Mouse (Mus musculus) liver (tissue): ENCODE data around the gene Mthfd1.
A peak's percentile ranks its signal among the peaks of the same experiment; 100 is the strongest.

Source experiments
- DNase-seq: peaks from one replicate; pipeline ENCODE4 v3.0.0-alpha.2; 2020; ENCODE audit warnings: mixed read lengths

Mthfd1 gene

DNA sequence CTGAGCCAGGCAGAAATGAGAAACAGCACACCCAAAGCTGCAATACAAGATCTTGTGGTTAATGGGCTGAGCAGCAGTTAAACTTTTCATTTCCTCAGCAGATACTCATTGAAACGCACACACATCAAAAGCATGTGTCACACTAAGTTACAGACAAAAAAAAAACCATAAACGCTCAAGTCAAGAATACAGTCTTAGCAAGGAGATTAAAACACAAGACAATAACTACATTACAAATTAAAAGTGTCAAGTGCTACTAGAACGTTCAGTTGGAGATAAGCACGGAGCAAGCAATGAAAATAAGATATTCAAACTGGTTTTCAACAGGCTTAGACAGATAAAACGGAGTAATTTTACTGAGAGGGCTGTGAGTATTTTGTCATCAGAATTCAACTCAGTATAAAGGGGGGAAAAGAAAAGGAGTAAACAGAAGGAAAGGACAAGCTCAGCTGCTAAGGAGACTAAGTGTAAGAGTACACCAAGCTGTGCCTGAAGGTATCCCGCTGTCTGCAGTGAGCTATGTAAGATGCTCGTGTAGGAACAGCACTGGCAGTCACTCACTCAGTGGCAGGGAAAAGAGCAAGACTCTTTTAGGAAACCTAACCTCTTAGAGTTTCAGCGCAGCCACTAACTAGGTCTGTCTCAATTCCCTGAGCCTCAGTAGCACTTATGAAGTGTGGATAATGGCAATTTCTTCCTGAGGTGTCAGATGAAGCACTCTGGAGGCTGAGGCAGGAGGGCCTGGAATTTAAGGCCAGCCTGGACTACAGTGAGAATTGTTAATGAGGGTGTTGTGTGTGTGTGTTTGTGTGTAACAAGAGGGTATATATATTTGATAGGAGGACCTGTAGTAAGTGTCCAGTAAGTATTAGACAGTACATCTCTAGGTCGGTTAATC, 106.6 kb downstream of the Mthfd1 start:
- no peak for DNase-seq

DNA sequence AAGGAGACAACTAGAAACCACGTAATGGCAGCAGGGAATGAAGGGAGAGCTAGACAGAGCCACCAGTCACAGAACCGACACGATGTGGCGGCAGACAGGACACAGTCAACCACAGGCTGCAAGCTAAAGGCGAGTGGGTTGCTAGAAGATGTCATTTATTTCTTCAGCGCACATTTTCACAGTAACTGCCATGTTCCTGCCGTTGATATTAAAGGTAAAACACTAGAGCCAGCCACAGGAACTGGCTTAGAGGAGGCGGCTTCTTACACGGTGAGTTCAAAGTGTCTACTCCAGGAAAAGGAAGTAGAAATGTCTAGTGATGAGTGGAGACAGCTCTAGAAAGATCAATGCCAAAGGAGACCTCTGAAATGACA, 107.2 kb downstream of the Mthfd1 start:
- no peak for DNase-seq

DNA sequence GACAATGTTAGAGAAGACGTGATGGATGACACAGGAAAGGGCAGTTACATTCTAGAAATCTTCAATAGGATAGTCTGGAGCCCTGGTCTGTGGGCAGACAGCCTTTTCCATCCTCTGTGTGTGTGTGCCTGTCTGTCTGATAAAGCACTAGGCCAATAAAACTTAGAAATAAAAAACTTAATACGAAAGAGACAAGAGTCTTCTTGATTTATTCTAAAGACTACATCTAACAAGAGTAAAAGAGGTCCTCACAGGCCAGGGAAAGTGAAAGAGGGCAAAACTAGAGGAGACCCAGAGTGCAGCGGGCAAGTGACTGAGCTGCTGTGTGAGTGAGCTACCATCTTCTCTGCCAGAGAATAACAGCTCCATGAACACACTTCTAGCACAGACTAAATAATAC, 111.2 kb downstream of the Mthfd1 start:
- no peak for DNase-seq

DNA sequence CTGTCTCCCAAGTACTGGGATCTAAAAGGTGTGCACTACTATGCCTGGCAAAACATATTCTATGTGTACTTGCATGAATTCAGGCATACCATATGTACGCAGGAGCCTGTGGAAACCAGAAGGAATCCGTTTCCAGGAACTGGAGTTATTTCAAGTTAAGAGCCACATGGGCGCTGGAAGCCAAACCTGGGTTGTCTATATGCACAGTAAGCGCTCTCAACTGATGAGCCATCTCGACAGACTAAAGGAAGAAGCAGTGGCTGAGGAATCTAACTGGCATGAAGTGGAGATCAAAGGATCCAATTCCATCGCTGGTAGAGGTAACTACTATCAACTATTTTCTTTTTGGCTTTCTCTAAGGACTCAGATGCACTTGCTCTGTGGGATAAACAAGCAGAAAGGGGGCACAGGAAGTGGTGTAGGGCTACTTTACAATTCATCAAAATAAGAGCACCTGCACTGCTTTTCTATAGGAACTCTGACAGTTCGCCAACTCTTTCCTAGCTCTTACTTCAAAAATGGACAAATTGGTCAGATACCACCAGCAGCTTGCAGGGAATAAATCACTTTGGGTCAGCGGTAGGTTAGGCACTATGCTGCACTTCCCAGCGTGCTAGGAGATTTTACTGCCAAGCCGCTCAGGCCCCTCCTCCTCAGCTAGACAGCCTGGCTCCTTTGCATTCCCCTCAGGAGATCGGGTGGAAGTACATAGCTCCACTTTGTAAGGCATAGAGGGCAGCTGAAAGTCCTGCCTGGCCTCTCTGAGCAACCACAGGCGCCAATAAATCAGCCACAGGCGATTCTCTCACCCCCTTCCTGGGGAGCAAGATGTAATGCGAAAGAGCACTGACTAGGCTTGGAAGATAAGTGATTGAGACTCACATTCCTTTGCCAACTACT, 112.2 kb downstream of the Mthfd1 start:
- DNase-seq: peak; percentile 41

DNA sequence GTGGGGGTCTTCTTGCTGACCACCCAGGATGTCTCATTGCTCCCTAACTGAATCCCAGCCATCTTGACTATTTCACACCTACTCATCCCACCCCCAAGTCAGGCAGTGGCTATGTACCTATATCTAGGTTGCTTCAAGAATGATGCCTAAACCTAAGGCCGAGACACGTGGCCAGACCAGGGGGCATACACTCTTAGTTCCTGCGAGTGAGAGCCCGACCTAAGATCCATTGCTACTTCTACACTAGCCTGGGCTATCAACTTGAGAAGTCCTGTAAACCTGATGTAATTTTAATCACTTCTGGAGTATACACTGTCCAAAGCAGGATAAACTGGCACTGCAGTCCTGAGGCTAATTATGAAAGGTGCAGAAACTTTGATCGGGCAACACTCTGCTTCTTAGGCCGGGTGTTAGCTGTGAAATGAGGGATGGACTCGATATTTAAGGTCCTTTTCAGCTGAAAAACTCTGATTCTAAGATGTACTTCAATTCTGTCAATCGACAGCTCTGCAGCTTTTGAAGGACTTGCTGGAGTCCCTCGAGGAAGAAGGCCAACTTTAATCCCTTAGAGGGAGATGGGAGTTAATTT, 113.2 kb downstream of the Mthfd1 start:
- no peak for DNase-seq

DNA sequence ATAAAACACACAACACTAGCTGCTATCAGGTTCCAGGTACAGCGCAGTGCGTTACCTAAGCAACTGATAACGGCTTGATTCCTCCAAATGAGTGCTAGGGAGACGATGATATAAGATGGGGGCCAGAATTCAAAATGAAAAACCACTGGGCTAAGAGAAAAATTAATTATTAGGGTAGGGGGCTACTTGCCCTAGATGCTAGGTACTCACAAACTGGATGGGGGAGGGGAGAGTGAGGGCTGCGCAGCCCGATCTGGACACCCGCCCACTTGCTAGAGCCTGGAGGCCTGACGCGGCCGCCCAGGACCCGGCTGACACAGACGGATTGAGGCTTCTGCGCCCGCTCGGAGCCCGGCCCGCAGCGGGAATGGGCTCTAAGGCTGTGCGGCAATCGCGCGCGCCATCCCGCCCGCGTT, 113.7 kb downstream of the Mthfd1 start:
- peak; percentile 73 for DNase-seq
